Mouse (Mus musculus) limb, embryonic 11.5 days (tissue): ENCODE results near the gene Dhcr7. TPM values are rescaled to one million over a fixed set of nuclear protein-coding genes. Genes with fewer than 3 reads are reported as not detected.
A peak's percentile ranks its signal among the peaks of the same experiment; 100 is the strongest.

ENCODE experiments used
- ATAC-seq: fragments of 200-750 bp; cut with Nextera tagmentation; 2 replicates; pipeline ENCODE4 v1.8.0; 2017; ENCODE audit warnings: low read depth; ENCODE audit not compliant: insufficient number of reproducible peaks, low FRiP score, low TSS enrichment
- DNase-seq: peaks from one replicate; pipeline ENCODE4 v3.0.0-alpha.2; 2015; ENCODE audit warnings: low spot score
- H3K27ac ChIP-seq: fragments of 300-500 bp; sonication (generic); replicated peaks from 2 replicates; pipeline ENCODE4 v1.5.1; 2014; ENCODE audit warnings: low read depth, mild to moderate bottlenecking, low read length
- H3K27me3 ChIP-seq: fragments of 300-500 bp; sonication (generic); 2 replicates; pipeline ENCODE4 v1.6.1; 2014; ENCODE audit warnings: mild to moderate bottlenecking, low read length, mixed read lengths; ENCODE audit not compliant: control insufficient read depth, insufficient read depth
- H3K36me3 ChIP-seq: fragments of 300-500 bp; sonication (generic); 2 replicates; pipeline ENCODE4 v1.6.1; 2014; ENCODE audit warnings: mild to moderate bottlenecking, low read length, moderate library complexity, mixed read lengths; ENCODE audit not compliant: control insufficient read depth, insufficient read depth
- H3K4me1 ChIP-seq: fragments of 300-500 bp; sonication (generic); 2 replicates; pipeline ENCODE4 v1.6.1; 2014; ENCODE audit warnings: low read length, mixed read lengths; ENCODE audit not compliant: control insufficient read depth, insufficient read depth
- H3K4me2 ChIP-seq: fragments of 300-500 bp; sonication (generic); 2 replicates; pipeline ENCODE4 v1.6.1; 2014; ENCODE audit warnings: low read depth, mild to moderate bottlenecking, moderate library complexity; ENCODE audit not compliant: severe bottlenecking
- H3K4me3 ChIP-seq: fragments of 300-500 bp; sonication (generic); 2 replicates; pipeline ENCODE4 v1.5.1; 2014; ENCODE audit warnings: low read depth, low read length
- H3K9ac ChIP-seq: fragments of 300-500 bp; sonication (generic); 2 replicates; pipeline ENCODE4 v1.6.1; 2014; ENCODE audit warnings: mild to moderate bottlenecking, low read length
- H3K9me3 ChIP-seq: fragments of 300-500 bp; sonication (generic); 2 replicates; pipeline ENCODE4 v1.6.1; 2016; ENCODE audit warnings: low read length; ENCODE audit not compliant: control insufficient read depth
- WGBS: fragments of 180-500 bp; shearing (Covaris S2); extraction: QIAGEN DNeasy Blood & Tissue Kit; methylation state at CpG from one replicate; pipeline ENCODE4 v1.1.7; 2014; 5-methylcytosine and 5-hydroxymethylcytosine counted together
- polyA plus RNA-seq: library from polyadenylated mRNA; unstranded; fragments of >200 nt; fragmentation: Nextera tagmentation; extraction: Ambion mirVana; gene quantifications from 2 replicates; pipeline ENCODE4 v1.2.1, GENCODE M21; 2014

The Dhcr7 gene
- polyA plus RNA-seq, 1 experiment from 2014 or later: 56.0 TPM

DNA sequence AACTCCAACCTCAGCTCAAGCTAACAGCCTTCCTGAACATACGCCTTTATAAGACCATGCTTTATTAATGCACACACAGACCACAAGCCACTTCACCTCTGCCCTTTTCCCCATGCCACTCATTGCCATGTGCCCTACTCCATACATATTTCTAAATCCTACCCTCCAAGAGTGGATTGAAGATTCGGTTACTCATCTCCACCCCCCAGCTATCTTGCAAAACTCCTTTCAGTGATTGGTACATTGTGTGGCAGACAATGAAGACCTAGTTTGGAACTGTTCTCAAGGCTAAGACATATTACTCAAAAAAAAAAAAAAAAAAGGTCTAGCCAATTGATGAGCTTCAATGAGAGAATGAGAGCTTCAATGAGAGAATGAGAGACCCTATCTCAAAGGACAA is 4.0 kb downstream of the Dhcr7 start:
- no peak for ATAC-seq
- Histone ChIP-seq H3K36me3 (no peaks in the 10 kb centered on the region), H3K9me3 (no peaks in the 10 kb centered on the region), H3K27ac (no peak overlapping the region), H3K4me2 (no peak overlapping the region), H3K4me3 (no peak overlapping the region), H3K27me3 (no peaks in the 10 kb centered on the region), H3K4me1 (peaks cover 12% of the 10 kb centered on the region; the same call in 1 of the 2 replicates), H3K9ac (no peak overlapping the region)
- no peak for DNase-seq
- 97% methylated on average over 2 of the region's 2 CpGs for WGBS

DNA sequence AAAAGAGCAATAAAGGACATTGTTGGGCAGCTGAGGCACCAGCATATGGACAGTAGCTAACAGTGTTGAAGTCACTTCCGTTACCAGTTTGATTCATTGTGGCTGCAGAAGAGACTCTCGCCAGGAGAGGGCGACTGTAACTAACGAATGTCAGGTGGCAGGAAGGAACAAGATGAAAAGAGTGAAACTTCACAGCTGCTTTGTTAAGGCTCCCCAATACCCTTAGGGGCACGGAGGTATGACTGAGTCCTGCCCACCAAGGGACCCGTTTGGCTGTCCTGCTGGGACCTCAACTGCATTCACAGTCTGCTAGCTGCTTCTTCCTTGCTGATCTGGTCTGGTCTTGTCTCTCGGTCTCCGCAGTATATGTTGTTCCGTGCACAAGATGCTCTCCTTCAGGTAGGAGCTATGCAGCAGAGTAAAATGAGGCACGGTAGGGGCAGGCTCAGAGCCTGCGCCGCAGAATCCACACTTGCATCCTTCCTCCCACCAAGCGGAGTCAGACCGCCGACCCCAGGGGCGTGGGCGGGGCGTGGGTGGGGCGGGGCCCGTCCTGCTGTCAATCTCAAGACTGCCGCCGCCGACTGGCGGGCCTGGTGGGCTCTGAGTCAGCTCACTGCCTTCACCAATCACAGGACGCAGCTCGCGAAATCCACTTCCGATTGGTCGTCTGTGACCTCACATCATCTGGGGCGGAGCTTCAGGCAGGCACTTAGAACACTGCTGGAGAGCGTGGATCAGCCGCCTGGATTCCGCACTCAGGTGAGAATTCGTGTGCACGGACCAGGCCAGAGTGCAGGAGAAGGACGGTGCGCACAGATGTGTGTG is 6.8 kb downstream of the Dhcr7 start:
- peak; percentile 96 for DNase-seq

DNA sequence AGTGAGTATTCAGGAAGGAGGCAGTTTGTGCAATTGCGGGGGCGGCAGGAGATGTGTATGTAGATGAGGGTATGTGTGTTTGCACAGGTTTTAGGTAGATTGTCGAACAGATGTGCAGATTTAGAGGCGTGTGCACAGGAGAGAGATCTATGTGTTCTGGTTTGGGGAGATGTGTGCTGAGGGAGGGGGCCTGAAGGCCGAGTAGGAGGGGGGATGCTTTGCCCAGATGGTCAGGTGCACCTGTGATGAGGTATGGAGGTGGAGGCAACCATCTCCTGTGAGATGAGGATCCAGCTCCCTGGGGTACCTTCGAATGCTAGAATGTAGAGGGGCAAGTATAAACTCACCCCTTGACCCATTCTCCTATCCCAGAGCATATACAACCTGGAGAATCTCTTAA is 7.5 kb downstream of the Dhcr7 start:
- 16% methylated on average over 6 of the region's 6 CpGs for WGBS
- Histone ChIP-seq H3K4me2 (peak overlapping the region; percentile 91), H3K9me3 (no peaks in the 10 kb centered on the region), H3K36me3 (no peaks in the 10 kb centered on the region), H3K4me3 (peak overlapping the region; percentile 55), H3K27me3 (no peaks in the 10 kb centered on the region), H3K9ac (peak overlapping the region; percentile 63), H3K4me1 (0 out of 2 replicates have a peak, but pooled peaks cover 7% of the 10 kb centered on the region), H3K27ac (no peak overlapping the region)
- DNase-seq (no peak), ATAC-seq (no peak; the same call in 1 of the 2 replicates)

More for the DNA sequence above, 6.8 kb downstream of the Dhcr7 start:
- H3K4me3 ChIP-seq: peak overlapping the region; percentile 55
- under 1% methylated on average over 37 of the region's 37 CpGs for WGBS
- no peaks in the 10 kb centered on the region for H3K27me3 ChIP-seq
- H3K36me3 ChIP-seq: no peaks in the 10 kb centered on the region
- peak; percentile 96 for ATAC-seq
- 0 out of 2 replicates have a peak, but pooled peaks cover 7% of the 10 kb centered on the region for H3K4me1 ChIP-seq
- peak overlapping the region; percentile 91 for H3K4me2 ChIP-seq
- H3K27ac ChIP-seq: peak overlapping the region; percentile 83
- H3K9ac ChIP-seq: peak overlapping the region; percentile 77
- H3K9me3 ChIP-seq: no peaks in the 10 kb centered on the region

DNA sequence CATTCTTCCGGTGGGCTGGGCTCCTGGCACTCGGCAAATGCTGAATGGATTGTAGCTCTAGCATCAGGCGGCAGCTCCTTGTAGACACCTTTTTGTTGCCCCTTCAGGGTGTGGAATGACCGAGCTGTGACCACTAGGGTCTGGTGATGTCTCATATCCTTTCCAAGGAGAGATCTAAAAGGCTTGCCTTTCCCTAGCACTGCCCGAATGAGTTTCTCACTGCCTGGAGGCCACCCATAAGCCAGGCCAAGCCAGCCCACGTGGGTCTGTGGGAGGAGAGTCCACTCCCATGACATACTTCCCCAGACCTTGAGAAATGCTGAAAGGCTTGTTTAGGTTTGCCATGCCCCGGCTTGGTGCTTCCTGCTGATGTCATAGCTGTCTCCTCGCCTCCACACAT is 9.3 kb downstream of the Dhcr7 start:
- Histone ChIP-seq H3K4me1 (0 out of 2 replicates have a peak, but pooled peaks cover 7% of the 10 kb centered on the region), H3K27me3 (no peaks in the 10 kb centered on the region), H3K27ac (no peak overlapping the region), H3K36me3 (peaks cover under 1% of the 10 kb centered on the region; the same call in 1 of the 2 replicates), H3K4me2 (no peak overlapping the region), H3K9me3 (no peaks in the 10 kb centered on the region), H3K4me3 (no peak overlapping the region), H3K9ac (no peak overlapping the region)
- no peak for ATAC-seq
- WGBS: 90% methylated on average over 8 of the region's 8 CpGs
- no peak for DNase-seq

DNA sequence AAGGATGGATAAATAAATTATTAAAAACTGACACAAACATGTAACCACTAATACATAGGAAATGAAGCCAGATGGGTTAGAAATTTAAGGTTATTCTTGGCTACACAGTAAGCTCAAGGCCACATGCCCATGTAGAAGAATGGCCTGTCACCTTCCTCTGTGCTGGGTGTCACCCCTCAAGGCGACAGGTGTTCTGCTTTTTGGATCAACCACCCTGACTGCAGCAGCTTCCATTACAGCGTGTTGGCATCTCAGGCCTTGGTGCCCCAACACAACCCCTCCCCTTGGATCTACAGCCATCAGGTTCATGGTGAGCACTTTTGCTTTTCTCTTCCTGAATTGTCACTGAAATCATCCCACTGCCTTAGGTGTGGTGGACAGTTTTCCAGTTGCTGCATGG is 9.7 kb downstream of the Dhcr7 start:
- WGBS: 93% methylated on average over 2 of the region's 2 CpGs
- Histone ChIP-seq H3K36me3 (peaks cover 3% of the 10 kb centered on the region; the same call in 1 of the 2 replicates), H3K4me1 (0 out of 2 replicates have a peak, but pooled peaks cover 7% of the 10 kb centered on the region), H3K9ac (no peak overlapping the region), H3K9me3 (no peaks in the 10 kb centered on the region), H3K27ac (no peak overlapping the region), H3K4me3 (no peak overlapping the region), H3K27me3 (no peaks in the 10 kb centered on the region), H3K4me2 (no peak overlapping the region)
- ATAC-seq (no peak), DNase-seq (no peak)

DNA sequence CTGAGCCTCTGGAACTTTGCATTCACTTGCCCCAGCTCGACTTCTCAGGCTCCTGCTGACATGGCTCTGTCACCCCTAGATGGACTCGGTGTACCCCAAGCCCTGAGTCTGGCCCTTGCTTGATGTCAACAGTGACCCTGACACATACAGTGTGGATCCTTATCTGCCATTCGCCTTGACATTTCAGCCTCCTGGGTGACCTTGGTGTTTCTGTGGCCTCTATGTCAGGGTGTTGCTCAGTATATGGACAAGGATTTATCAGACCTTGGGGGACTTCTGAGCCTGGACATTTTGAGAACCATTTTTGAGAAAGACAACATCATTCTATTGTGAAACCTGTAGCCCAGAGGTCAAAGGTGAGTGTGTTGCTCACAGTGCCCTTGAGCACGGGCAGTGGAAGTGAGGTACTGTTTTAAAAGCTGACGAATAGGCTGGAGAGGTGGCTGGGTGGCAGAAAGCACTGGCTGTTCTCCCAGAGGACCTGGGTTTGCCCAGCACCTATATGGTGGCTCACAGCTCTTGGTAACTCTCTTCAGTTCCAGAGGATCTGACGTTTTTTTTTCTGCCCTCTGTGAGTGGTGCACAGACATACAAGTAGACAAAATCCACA is 10.7 kb downstream of the Dhcr7 start:
- ATAC-seq: no peak
- H3K9me3 ChIP-seq: no peaks in the 10 kb centered on the region
- 0 out of 2 replicates have a peak, but pooled peaks cover 7% of the 10 kb centered on the region for H3K4me1 ChIP-seq
- no peaks in the 10 kb centered on the region for H3K27me3 ChIP-seq
- H3K4me2 ChIP-seq: no peak overlapping the region
- peaks cover 3% of the 10 kb centered on the region; the same call in 1 of the 2 replicates for H3K36me3 ChIP-seq
- H3K9ac ChIP-seq: no peak overlapping the region
- WGBS: 83% methylated on average over 6 of the region's 6 CpGs
- no peak overlapping the region for H3K4me3 ChIP-seq
- H3K27ac ChIP-seq: no peak overlapping the region
- DNase-seq: no peak

DNA sequence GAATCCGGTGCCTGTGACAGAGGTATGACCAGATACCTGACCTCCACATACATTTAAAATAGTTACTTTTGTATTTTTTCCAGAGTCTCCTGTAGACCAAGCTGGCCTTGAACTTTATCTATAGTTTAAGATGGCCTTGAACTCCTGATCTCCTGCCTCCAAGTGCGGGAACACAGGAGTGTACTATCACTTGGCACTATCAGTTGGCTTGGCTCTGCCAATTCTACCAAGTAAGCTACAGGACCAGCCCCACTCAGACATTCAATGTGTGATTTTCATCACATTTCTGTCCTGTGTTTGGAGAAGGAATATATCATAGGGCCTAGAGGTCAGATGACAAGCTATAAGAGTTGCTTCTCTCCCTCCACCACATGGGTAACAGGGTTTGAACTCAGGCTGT is 11.4 kb downstream of the Dhcr7 start:
- ATAC-seq (no peak), DNase-seq (no peak)
- WGBS: 92% methylated on average over 2 of the region's 2 CpGs
- peaks cover 3% of the 10 kb centered on the region; the same call in 1 of the 2 replicates for H3K36me3 ChIP-seq
- no peaks in the 10 kb centered on the region for H3K9me3 ChIP-seq
- H3K4me3 ChIP-seq: no peak overlapping the region
- no peaks in the 10 kb centered on the region for H3K27me3 ChIP-seq
- H3K4me1 ChIP-seq: 0 out of 2 replicates have a peak, but pooled peaks cover 7% of the 10 kb centered on the region
- H3K4me2 ChIP-seq: no peak overlapping the region
- H3K27ac ChIP-seq: no peak overlapping the region
- no peak overlapping the region for H3K9ac ChIP-seq

DNA sequence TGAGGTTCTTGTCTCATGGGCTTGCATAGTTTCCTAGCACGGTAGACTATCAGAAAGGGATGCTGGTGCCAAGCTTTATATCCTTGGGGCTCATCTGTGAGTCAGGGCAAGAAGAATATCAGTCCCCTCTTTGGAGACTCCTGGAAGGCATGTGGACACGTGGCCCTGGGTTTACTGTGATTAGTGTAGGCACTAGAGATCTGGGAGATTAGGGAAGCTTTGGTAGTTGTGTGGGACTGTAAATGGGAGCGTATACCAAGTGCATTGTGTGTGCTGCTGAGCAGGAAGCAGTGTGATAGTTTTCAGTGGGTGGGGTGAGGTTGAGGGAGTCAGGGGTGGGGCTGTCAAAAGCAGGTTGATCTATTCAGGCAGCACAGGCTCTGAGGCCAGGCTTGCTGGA is 12.0 kb downstream of the Dhcr7 start:
- no peak overlapping the region for H3K4me3 ChIP-seq
- H3K9me3 ChIP-seq: no peaks in the 10 kb centered on the region
- H3K4me1 ChIP-seq: 0 out of 2 replicates have a peak, but pooled peaks cover 7% of the 10 kb centered on the region
- H3K4me2 ChIP-seq: no peak overlapping the region
- H3K9ac ChIP-seq: no peak overlapping the region
- DNase-seq (no peak), ATAC-seq (no peak)
- no peak overlapping the region for H3K27ac ChIP-seq
- WGBS: 79% methylated on average over 3 of the region's 3 CpGs
- peaks cover 3% of the 10 kb centered on the region; the same call in 1 of the 2 replicates for H3K36me3 ChIP-seq
- no peaks in the 10 kb centered on the region for H3K27me3 ChIP-seq
